Mouse (Mus musculus): ENCODE results near the gene Aktip. TPM values are rescaled to one million over a fixed set of nuclear protein-coding genes. Genes with fewer than 3 reads are reported as not detected.

Aktip gene
- 22.8 TPM in 2 replicates for total RNA-seq (2012; rRNA removed)

- no peak for TF ChIP-seq CHD2 (IDR thresholded peaks at IDR 0.05; ENCODE audit: low read depth, low read length)
- TF ChIP-seq MAFK (IDR thresholded peaks at IDR 0.05; ENCODE audit: insufficient read depth, low read depth, low read length), result no peak
- no peak for TF ChIP-seq ZNF384 (IDR thresholded peaks at IDR 0.05; ENCODE audit: low read depth, low read length)
- TF ChIP-seq ZC3H11A (IDR thresholded peaks at IDR 0.05; ENCODE audit: borderline replicate concordance, low read depth, low read length), result no peak
- in situ Hi-C loops (cut with MboI; ENCODE audit: low sequenced_read_pairs in 2 of 2, unreplicated experiment in 2 of 2), result no loop called here
- no peak within 1 kb of the TSS for H3K4me3 ChIP-seq (ENCODE audit: insufficient read depth in 1 of 2, low read depth in 1 of 2, low read length in 2 of 2, poor library complexity in 1 of 2, severe bottlenecking in 1 of 2)
- no peaks in the 10 kb centered on the region for H3K4me1 ChIP-seq (ENCODE audit: control insufficient read depth in 2 of 2, insufficient read depth in 2 of 2, low read length in 2 of 2, poor library complexity in 1 of 2)
- no peaks in the 10 kb centered on the region for H3K9me3 ChIP-seq (ENCODE audit: control insufficient read depth, insufficient read depth, low read depth, low read length)
- no peak within 1 kb of the TSS for H3K27ac ChIP-seq (ENCODE audit: insufficient read depth, low read depth, low read length, poor library complexity, severe bottlenecking)
- no peaks in the 10 kb centered on the region for H3K36me3 ChIP-seq (ENCODE audit: control insufficient read depth, insufficient read depth, low read length, poor library complexity, severe bottlenecking)
- no peak for DNase-seq (ENCODE audit: low read depth, low spot score)
- H3K9ac ChIP-seq (ENCODE audit: insufficient read depth, low read depth, low read length, poor library complexity, severe bottlenecking), result no peak within 1 kb of the TSS
Observed at GRCm38 (mm10) chr8:91199876-91200275, at the start of gene Aktip. Gene Aktip (minus strand): TSS chr8:91199976.

GRCm38 (mm10) chr8:91245821-91246454, 46.2 kb upstream of the Aktip start:
- Histone ChIP-seq H3K9ac (ENCODE audit: insufficient read depth, low read depth, low read length, poor library complexity, severe bottlenecking) (no peak overlapping the region), H3K4me1 (ENCODE audit: control insufficient read depth in 2 of 2, insufficient read depth in 2 of 2, low read length in 2 of 2, poor library complexity in 1 of 2) (no peaks in the 10 kb centered on the region), H3K4me3 (ENCODE audit: insufficient read depth in 1 of 2, low read depth in 1 of 2, low read length in 2 of 2, poor library complexity in 1 of 2, severe bottlenecking in 1 of 2) (no peak overlapping the region), H3K27ac (ENCODE audit: insufficient read depth, low read depth, low read length, poor library complexity, severe bottlenecking) (no peak overlapping the region), H3K36me3 (ENCODE audit: control insufficient read depth, insufficient read depth, low read length, poor library complexity, severe bottlenecking) (no peaks in the 10 kb centered on the region), H3K9me3 (ENCODE audit: control insufficient read depth, insufficient read depth, low read depth, low read length) (no peaks in the 10 kb centered on the region)
- in situ Hi-C loops (cut with MboI; ENCODE audit: low sequenced_read_pairs in 2 of 2, unreplicated experiment in 2 of 2), result no loop called here
- TF ChIP-seq HCFC1 (IDR thresholded peaks at IDR 0.05; ENCODE audit: borderline replicate concordance, insufficient read depth, low read length), result no peak
- no peak for TF ChIP-seq ZNF384 (IDR thresholded peaks at IDR 0.05; ENCODE audit: low read depth, low read length)
- no peak for TF ChIP-seq MAFK (IDR thresholded peaks at IDR 0.05; ENCODE audit: insufficient read depth, low read depth, low read length)
- no peak for TF ChIP-seq CHD2 (IDR thresholded peaks at IDR 0.05; ENCODE audit: low read depth, low read length)
- DNase-seq (ENCODE audit: low read depth, low spot score), result no peak

- no peak overlapping the region for H3K9ac ChIP-seq (ENCODE audit: insufficient read depth, low read depth, low read length, poor library complexity, severe bottlenecking)
- no peaks in the 10 kb centered on the region for H3K4me1 ChIP-seq (ENCODE audit: control insufficient read depth in 2 of 2, insufficient read depth in 2 of 2, low read length in 2 of 2, poor library complexity in 1 of 2)
- H3K36me3 ChIP-seq (ENCODE audit: control insufficient read depth, insufficient read depth, low read length, poor library complexity, severe bottlenecking), result no peaks in the 10 kb centered on the region
- no peak overlapping the region for H3K4me3 ChIP-seq (ENCODE audit: insufficient read depth in 1 of 2, low read depth in 1 of 2, low read length in 2 of 2, poor library complexity in 1 of 2, severe bottlenecking in 1 of 2)
- in situ Hi-C loops (cut with MboI; ENCODE audit: low sequenced_read_pairs in 2 of 2, unreplicated experiment in 2 of 2), result no loop called here
- H3K27ac ChIP-seq (ENCODE audit: insufficient read depth, low read depth, low read length, poor library complexity, severe bottlenecking), result no peak overlapping the region
- no peak for DNase-seq (ENCODE audit: low read depth, low spot score)
- H3K9me3 ChIP-seq (ENCODE audit: control insufficient read depth, insufficient read depth, low read depth, low read length), result no peaks in the 10 kb centered on the region
- no peak for TF ChIP-seq HCFC1 (IDR thresholded peaks at IDR 0.05; ENCODE audit: borderline replicate concordance, insufficient read depth, low read length)
- TF ChIP-seq CHD2 (IDR thresholded peaks at IDR 0.05; ENCODE audit: low read depth, low read length), result no peak
Observed at GRCm38 (mm10) chr8:91242721-91243120, 42.9 kb upstream of the Aktip start.

- Histone ChIP-seq H3K27ac (ENCODE audit: insufficient read depth, low read depth, low read length, poor library complexity, severe bottlenecking) (no peak overlapping the region), H3K9me3 (ENCODE audit: control insufficient read depth, insufficient read depth, low read depth, low read length) (no peaks in the 10 kb centered on the region), H3K36me3 (ENCODE audit: control insufficient read depth, insufficient read depth, low read length, poor library complexity, severe bottlenecking) (no peaks in the 10 kb centered on the region), H3K9ac (ENCODE audit: insufficient read depth, low read depth, low read length, poor library complexity, severe bottlenecking) (no peak overlapping the region), H3K4me1 (ENCODE audit: control insufficient read depth in 2 of 2, insufficient read depth in 2 of 2, low read length in 2 of 2, poor library complexity in 1 of 2) (no peaks in the 10 kb centered on the region), H3K4me3 (ENCODE audit: insufficient read depth in 1 of 2, low read depth in 1 of 2, low read length in 2 of 2, poor library complexity in 1 of 2, severe bottlenecking in 1 of 2) (no peak overlapping the region)
- TF ChIP-seq ZNF384 (IDR thresholded peaks at IDR 0.05; ENCODE audit: low read depth, low read length) (no peak), HCFC1 (IDR thresholded peaks at IDR 0.05; ENCODE audit: borderline replicate concordance, insufficient read depth, low read length) (no peak), CHD2 (IDR thresholded peaks at IDR 0.05; ENCODE audit: low read depth, low read length) (no peak), ZC3H11A (IDR thresholded peaks at IDR 0.05; ENCODE audit: borderline replicate concordance, low read depth, low read length) (no peak), MAFK (IDR thresholded peaks at IDR 0.05; ENCODE audit: insufficient read depth, low read depth, low read length) (no peak)
- in situ Hi-C loops (cut with MboI; ENCODE audit: low sequenced_read_pairs in 2 of 2, unreplicated experiment in 2 of 2), result no loop called here
- no peak for DNase-seq (ENCODE audit: low read depth, low spot score)
Observed at GRCm38 (mm10) chr8:91241873-91242519, 42.2 kb upstream of the Aktip start.

GRCm38 (mm10) chr8:91241371-91241770, 41.6 kb upstream of the Aktip start:
- no peak for TF ChIP-seq ZC3H11A (IDR thresholded peaks at IDR 0.05; ENCODE audit: borderline replicate concordance, low read depth, low read length)
- TF ChIP-seq HCFC1 (IDR thresholded peaks at IDR 0.05; ENCODE audit: borderline replicate concordance, insufficient read depth, low read length), result no peak
- no peak for TF ChIP-seq CHD2 (IDR thresholded peaks at IDR 0.05; ENCODE audit: low read depth, low read length)
- TF ChIP-seq MAFK (IDR thresholded peaks at IDR 0.05; ENCODE audit: insufficient read depth, low read depth, low read length), result no peak
- TF ChIP-seq ZNF384 (IDR thresholded peaks at IDR 0.05; ENCODE audit: low read depth, low read length), result no peak
- no peaks in the 10 kb centered on the region for H3K9me3 ChIP-seq (ENCODE audit: control insufficient read depth, insufficient read depth, low read depth, low read length)
- H3K9ac ChIP-seq (ENCODE audit: insufficient read depth, low read depth, low read length, poor library complexity, severe bottlenecking), result no peak overlapping the region
- DNase-seq (ENCODE audit: low read depth, low spot score), result no peak
- no peaks in the 10 kb centered on the region for H3K36me3 ChIP-seq (ENCODE audit: control insufficient read depth, insufficient read depth, low read length, poor library complexity, severe bottlenecking)
- H3K4me1 ChIP-seq (ENCODE audit: control insufficient read depth in 2 of 2, insufficient read depth in 2 of 2, low read length in 2 of 2, poor library complexity in 1 of 2), result no peaks in the 10 kb centered on the region
- no peak overlapping the region for H3K4me3 ChIP-seq (ENCODE audit: insufficient read depth in 1 of 2, low read depth in 1 of 2, low read length in 2 of 2, poor library complexity in 1 of 2, severe bottlenecking in 1 of 2)
- no peak overlapping the region for H3K27ac ChIP-seq (ENCODE audit: insufficient read depth, low read depth, low read length, poor library complexity, severe bottlenecking)
- in situ Hi-C loops (cut with MboI; ENCODE audit: low sequenced_read_pairs in 2 of 2, unreplicated experiment in 2 of 2), result no loop called here
